Mouse (Mus musculus): Measurements from ENCODE around the gene Numbl. TPM values are rescaled to one million over a fixed set of nuclear protein-coding genes. Genes with fewer than 3 reads are reported as not detected.

Gene Numbl
- 11.9 and 14.1 TPM in 2 replicates for total RNA-seq (2012; rRNA removed)

GRCm38 (mm10) chr7:27258205-27258899 lies at the start of gene Numbl:
Gene Numbl (plus strand): TSS chr7:27258433.
- in situ Hi-C loops (cut with MboI; ENCODE audit: low sequenced_read_pairs in 2 of 2, unreplicated experiment in 2 of 2) = no loop called here
- no peak for TF ChIP-seq ZC3H11A (IDR thresholded peaks at IDR 0.05; ENCODE audit: borderline replicate concordance, low read depth, low read length)
- TF ChIP-seq HCFC1 (IDR thresholded peaks at IDR 0.05; ENCODE audit: borderline replicate concordance, insufficient read depth, low read length) = no peak
- TF ChIP-seq MAFK (IDR thresholded peaks at IDR 0.05; ENCODE audit: insufficient read depth, low read depth, low read length) = peak; percentile 92
- no peak for TF ChIP-seq ZNF384 (IDR thresholded peaks at IDR 0.05; ENCODE audit: low read depth, low read length)
- Histone ChIP-seq H3K9ac (ENCODE audit: insufficient read depth, low read depth, low read length, poor library complexity, severe bottlenecking) (peak within 1 kb of the TSS; percentile 80), H3K9me3 (ENCODE audit: control insufficient read depth, insufficient read depth, low read depth, low read length) (no peaks in the 10 kb centered on the region), H3K4me1 (ENCODE audit: control insufficient read depth in 2 of 2, insufficient read depth in 2 of 2, low read length in 2 of 2, poor library complexity in 1 of 2) (peaks cover 2 to 8% of the 10 kb centered on the region in 2 experiments; a peak in 2 of 4 replicates), H3K36me3 (ENCODE audit: control insufficient read depth, insufficient read depth, low read length, poor library complexity, severe bottlenecking) (peaks cover 4% of the 10 kb centered on the region; the same call in 1 of the 2 replicates), H3K27ac (ENCODE audit: insufficient read depth, low read depth, low read length, poor library complexity, severe bottlenecking) (peak within 1 kb of the TSS; percentile 8), H3K4me3 (ENCODE audit: insufficient read depth in 1 of 2, low read depth in 1 of 2, low read length in 2 of 2, poor library complexity in 1 of 2, severe bottlenecking in 1 of 2) (peak within 1 kb of the TSS; percentile 84 to 90)
- peak; percentile 96 for DNase-seq (ENCODE audit: low read depth, low spot score)

GRCm38 (mm10) chr7:27212626-27213025 lies 45.6 kb upstream of the Numbl start:
- Histone ChIP-seq H3K9ac (ENCODE audit: insufficient read depth, low read depth, low read length, poor library complexity, severe bottlenecking) (no peak overlapping the region), H3K4me3 (ENCODE audit: insufficient read depth in 1 of 2, low read depth in 1 of 2, low read length in 2 of 2, poor library complexity in 1 of 2, severe bottlenecking in 1 of 2) (no peak overlapping the region), H3K4me1 (ENCODE audit: control insufficient read depth in 2 of 2, insufficient read depth in 2 of 2, low read length in 2 of 2, poor library complexity in 1 of 2) (no peaks in the 10 kb centered on the region), H3K36me3 (ENCODE audit: control insufficient read depth, insufficient read depth, low read length, poor library complexity, severe bottlenecking) (peaks cover 27% of the 10 kb centered on the region), H3K9me3 (ENCODE audit: control insufficient read depth, insufficient read depth, low read depth, low read length) (no peaks in the 10 kb centered on the region), H3K27ac (ENCODE audit: insufficient read depth, low read depth, low read length, poor library complexity, severe bottlenecking) (no peak overlapping the region)
- no peak for DNase-seq (ENCODE audit: low read depth, low spot score)
- TF ChIP-seq CHD2 (IDR thresholded peaks at IDR 0.05; ENCODE audit: low read depth, low read length) = no peak
- TF ChIP-seq HCFC1 (IDR thresholded peaks at IDR 0.05; ENCODE audit: borderline replicate concordance, insufficient read depth, low read length) = no peak
- no peak for TF ChIP-seq ZC3H11A (IDR thresholded peaks at IDR 0.05; ENCODE audit: borderline replicate concordance, low read depth, low read length)
- no peak for TF ChIP-seq MAFK (IDR thresholded peaks at IDR 0.05; ENCODE audit: insufficient read depth, low read depth, low read length)
- no peak for TF ChIP-seq ZNF384 (IDR thresholded peaks at IDR 0.05; ENCODE audit: low read depth, low read length)
- in situ Hi-C loops (cut with MboI; ENCODE audit: low sequenced_read_pairs in 2 of 2, unreplicated experiment in 2 of 2) = no loop called here

DNA sequence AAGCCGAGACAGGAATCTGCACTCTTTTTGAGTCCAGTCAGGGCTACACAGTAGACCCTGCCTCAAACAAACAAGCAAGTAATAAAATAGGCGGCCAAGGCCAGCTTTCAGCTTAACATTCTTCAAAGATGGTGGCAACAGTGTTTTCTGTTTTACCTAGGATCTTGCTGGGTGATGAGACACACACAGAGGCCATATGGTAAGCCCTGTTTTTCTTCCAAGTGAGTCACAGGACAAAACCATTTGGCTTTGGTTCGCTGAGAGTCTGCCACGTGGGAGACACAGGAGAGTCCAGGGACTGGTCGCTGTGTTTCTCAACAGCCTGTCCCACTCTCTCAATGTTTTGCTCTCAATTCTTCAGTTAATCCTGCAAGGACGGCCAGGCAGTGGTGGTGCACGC lies 39.6 kb upstream of the Numbl start:
- TF ChIP-seq ZC3H11A (IDR thresholded peaks at IDR 0.05; ENCODE audit: borderline replicate concordance, low read depth, low read length) = no peak
- no peak for TF ChIP-seq HCFC1 (IDR thresholded peaks at IDR 0.05; ENCODE audit: borderline replicate concordance, insufficient read depth, low read length)
- no peak for TF ChIP-seq MAFK (IDR thresholded peaks at IDR 0.05; ENCODE audit: insufficient read depth, low read depth, low read length)
- TF ChIP-seq ZNF384 (IDR thresholded peaks at IDR 0.05; ENCODE audit: low read depth, low read length) = no peak
- TF ChIP-seq CHD2 (IDR thresholded peaks at IDR 0.05; ENCODE audit: low read depth, low read length) = no peak
- Histone ChIP-seq H3K9me3 (ENCODE audit: control insufficient read depth, insufficient read depth, low read depth, low read length) (no peaks in the 10 kb centered on the region), H3K4me3 (ENCODE audit: insufficient read depth in 1 of 2, low read depth in 1 of 2, low read length in 2 of 2, poor library complexity in 1 of 2, severe bottlenecking in 1 of 2) (no peak overlapping the region), H3K4me1 (ENCODE audit: control insufficient read depth in 2 of 2, insufficient read depth in 2 of 2, low read length in 2 of 2, poor library complexity in 1 of 2) (peaks cover 3 to 13% of the 10 kb centered on the region in 2 experiments; a peak in 2 of 4 replicates), H3K36me3 (ENCODE audit: control insufficient read depth, insufficient read depth, low read length, poor library complexity, severe bottlenecking) (peaks cover 13% of the 10 kb centered on the region; the same call in 1 of the 2 replicates), H3K27ac (ENCODE audit: insufficient read depth, low read depth, low read length, poor library complexity, severe bottlenecking) (no peak overlapping the region), H3K9ac (ENCODE audit: insufficient read depth, low read depth, low read length, poor library complexity, severe bottlenecking) (no peak overlapping the region)
- no peak for DNase-seq (ENCODE audit: low read depth, low spot score)
- in situ Hi-C loops (cut with MboI; ENCODE audit: low sequenced_read_pairs in 2 of 2, unreplicated experiment in 2 of 2) = no loop called here

GRCm38 (mm10) chr7:27219937-27220336 lies 38.3 kb upstream of the Numbl start:
- Histone ChIP-seq H3K27ac (ENCODE audit: insufficient read depth, low read depth, low read length, poor library complexity, severe bottlenecking) (no peak overlapping the region; the same call in 1 of the 2 replicates), H3K4me1 (ENCODE audit: control insufficient read depth in 2 of 2, insufficient read depth in 2 of 2, low read length in 2 of 2, poor library complexity in 1 of 2) (peaks cover 3 to 19% of the 10 kb centered on the region in 2 experiments; a peak in 2 of 4 replicates), H3K4me3 (ENCODE audit: insufficient read depth in 1 of 2, low read depth in 1 of 2, low read length in 2 of 2, poor library complexity in 1 of 2, severe bottlenecking in 1 of 2) (no peak overlapping the region), H3K9me3 (ENCODE audit: control insufficient read depth, insufficient read depth, low read depth, low read length) (no peaks in the 10 kb centered on the region), H3K36me3 (ENCODE audit: control insufficient read depth, insufficient read depth, low read length, poor library complexity, severe bottlenecking) (peaks cover 7% of the 10 kb centered on the region; the same call in 1 of the 2 replicates), H3K9ac (ENCODE audit: insufficient read depth, low read depth, low read length, poor library complexity, severe bottlenecking) (no peak overlapping the region)
- DNase-seq (ENCODE audit: low read depth, low spot score) = no peak
- no peak for TF ChIP-seq ZC3H11A (IDR thresholded peaks at IDR 0.05; ENCODE audit: borderline replicate concordance, low read depth, low read length)
- no peak for TF ChIP-seq HCFC1 (IDR thresholded peaks at IDR 0.05; ENCODE audit: borderline replicate concordance, insufficient read depth, low read length)
- TF ChIP-seq CHD2 (IDR thresholded peaks at IDR 0.05; ENCODE audit: low read depth, low read length) = no peak
- in situ Hi-C loops (cut with MboI; ENCODE audit: low sequenced_read_pairs in 2 of 2, unreplicated experiment in 2 of 2) = no loop called here
